Comparison of ENCODE assay signal across 24 mouse cellular contexts in genomic region chr4:133178305-133178704, GRCm38 (mm10). TPM values are rescaled to one million over a fixed set of nuclear protein-coding genes. Genes with fewer than 3 reads are reported as not detected.
DNase-seq lines count a peak whose midpoint lies in the region; ATAC-seq and TF ChIP-seq lines count a peak whose summit lies in the region.
"Had no signal": no experiment of that assay in that cellular context is flagged by ENCODE, and none has a peak within 500 bp of the region (broad histone marks: within the 10 kb centered on the region; RNA-seq: fewer than 3 reads in every experiment).

No protein-coding gene starts in this region.

- peak overlapping the region; percentile 10 for H3K4me2 ChIP-seq in liver, postnatal 0 days (ENCODE audit: low read depth, low read length)
- H3K4me2 ChIP-seq in hindbrain, postnatal 0 days (ENCODE audit: low read depth, low read length): no peak overlapping the region
- H3K4me2 ChIP-seq: embryonic facial prominence, embryonic 12.5 days; hindbrain, embryonic 15.5 days; midbrain, embryonic 13.5 days had no signal

- peaks cover 0 to 4% of the 10 kb centered on the region in 2 experiments; a peak in 1 of 4 replicates for H3K4me1 ChIP-seq in MEL (ENCODE audit: control insufficient read depth in 1 of 2, insufficient read depth in 2 of 2, low read length in 2 of 2)
- peaks cover 35% of the 10 kb centered on the region for H3K4me1 ChIP-seq in liver, postnatal 0 days (ENCODE audit: insufficient read depth)
- 0 out of 2 replicates have a peak, but pooled peaks cover 9% of the 10 kb centered on the region for H3K4me1 ChIP-seq in hindbrain, postnatal 0 days (ENCODE audit: insufficient read depth, low read length)
- H3K4me1 ChIP-seq in limb, embryonic 10.5 days: peaks cover 32% of the 10 kb centered on the region

- no peak for TF ChIP-seq CTCF in gastrocnemius, adult 2 months (IDR thresholded peaks at IDR 0.05)
- no peak for TF ChIP-seq CTCF in MEL (IDR thresholded peaks at IDR 0.05 in 2 of 3, conservative IDR thresholded peaks at IDR 0.05 in 1 of 3; ENCODE audit: control insufficient read depth in 1 of 3, insufficient read depth in 1 of 3, low read depth in 2 of 3, low read length in 3 of 3, poor library complexity in 1 of 3, severe bottlenecking in 1 of 3)
- TF ChIP-seq CTCF in liver, postnatal 0 days (IDR thresholded peaks at IDR 0.05; ENCODE audit: low read depth): no peak
- no peak for TF ChIP-seq CTCF in hindbrain, postnatal 0 days (IDR thresholded peaks at IDR 0.05; ENCODE audit: low read depth)

- no peak overlapping the region for H3K9ac ChIP-seq in MEL (ENCODE audit: control insufficient read depth, low read depth, low read length, poor library complexity, severe bottlenecking)
- no peak overlapping the region for H3K9ac ChIP-seq in liver, postnatal 0 days (replicated peaks)
- no peak overlapping the region for H3K9ac ChIP-seq in hindbrain, postnatal 0 days (replicated peaks; ENCODE audit: low read length)
- H3K9ac ChIP-seq: embryonic facial prominence, embryonic 12.5 days; hindbrain, embryonic 15.5 days; midbrain, embryonic 13.5 days had no signal

- peak overlapping the region; percentile 44 for H3K27ac ChIP-seq in gastrocnemius, adult 2 months
- no peak overlapping the region for H3K27ac ChIP-seq in MEL (ENCODE audit: control insufficient read depth, low read depth, low read length)
- peak overlapping the region; percentile 61; the same call in 1 of the 2 replicates for H3K27ac ChIP-seq in liver, postnatal 0 days (ENCODE audit: low read depth)
- H3K27ac ChIP-seq in hindbrain, postnatal 0 days: no peak overlapping the region
- H3K27ac ChIP-seq in limb, embryonic 10.5 days: no peak overlapping the region
- H3K27ac ChIP-seq: embryonic facial prominence, embryonic 12.5 days; macrophage had no signal

- TF ChIP-seq RAD21 in MEL (IDR thresholded peaks at IDR 0.05; ENCODE audit: low read depth, low read length): no peak

- no peaks in the 10 kb centered on the region for H3K9me3 ChIP-seq in MEL (replicated peaks; ENCODE audit: insufficient read depth, low read length)
- no peaks in the 10 kb centered on the region for H3K9me3 ChIP-seq in liver, postnatal 0 days (ENCODE audit: low read length)
- no peaks in the 10 kb centered on the region for H3K9me3 ChIP-seq in hindbrain, postnatal 0 days (ENCODE audit: low read length)
- H3K9me3 ChIP-seq in limb, embryonic 10.5 days (replicated peaks): no peaks in the 10 kb centered on the region
- H3K9me3 ChIP-seq: embryonic facial prominence, embryonic 12.5 days; G1E; heart, embryonic 10.5 days; hindbrain, embryonic 15.5 days; midbrain, embryonic 13.5 days had no signal

- ATAC-seq in liver, postnatal 0 days: peak; percentile 41; the same call in 1 of the 2 replicates
- no peak for ATAC-seq in hindbrain, postnatal 0 days
- ATAC-seq: CD4-positive, CD25-positive, alpha-beta regulatory T cell, adult 4 months had no signal

- DNase-seq in gastrocnemius, adult 2 months: no peak
- DNase-seq in gastrocnemius, postnatal 14 days: no peak
- DNase-seq in MEL (ENCODE audit: low read depth, low spot score): peak; percentile 61
- peak; percentile 77 for DNase-seq in large intestine, adult 2 months (ENCODE audit: low read depth, low spot score)
- no peak for DNase-seq in liver, postnatal 0 days
- no peak for DNase-seq in hindbrain, postnatal 0 days (ENCODE audit: low spot score)
- no peak for DNase-seq in cerebellum, adult 9-10 months
- no peak for DNase-seq in limb, embryonic 10.5 days (ENCODE audit: low spot score)
- DNase-seq: cerebellum, adult 11 months; cerebellum, postnatal 36 days; gastrocnemius, postnatal 10 days; heart, postnatal 10 days; kidney, adult 2 months; kidney, postnatal 36 days; lung, adult 18-20 months had no signal

- WGBS in large intestine, adult 2 months: 39% methylated on average over 5 of the region's 5 CpGs
- WGBS in liver, postnatal 0 days (ENCODE audit: insufficient replicate concordance): 44% methylated on average over 5 of the region's 5 CpGs
- WGBS in hindbrain, postnatal 0 days: 93% methylated on average over 5 of the region's 5 CpGs
- WGBS in limb, embryonic 10.5 days: 93% methylated on average over 5 of the region's 5 CpGs

- no peaks in the 10 kb centered on the region for H3K27me3 ChIP-seq in MEL (ENCODE audit: control insufficient read depth in 1 of 2, insufficient read depth in 2 of 2, low read length in 2 of 2)
- H3K27me3 ChIP-seq in liver, postnatal 0 days (ENCODE audit: insufficient read depth, low read length): no peaks in the 10 kb centered on the region
- H3K27me3 ChIP-seq in hindbrain, postnatal 0 days (ENCODE audit: insufficient read depth, low read length): no peaks in the 10 kb centered on the region
- no peaks in the 10 kb centered on the region for H3K27me3 ChIP-seq in limb, embryonic 10.5 days (ENCODE audit: low read depth, poor library complexity, severe bottlenecking)
- H3K27me3 ChIP-seq: embryonic facial prominence, embryonic 12.5 days; hindbrain, embryonic 15.5 days; midbrain, embryonic 13.5 days had no signal

- H3K36me3 ChIP-seq in MEL (ENCODE audit: control insufficient read depth in 1 of 2, insufficient read depth in 2 of 2, low read length in 2 of 2): peaks cover 2 to 6% of the 10 kb centered on the region in 2 experiments; a peak in 2 of 4 replicates
- H3K36me3 ChIP-seq in liver, postnatal 0 days (replicated peaks; ENCODE audit: insufficient read depth, low read length): peaks cover 49% of the 10 kb centered on the region
- H3K36me3 ChIP-seq in hindbrain, postnatal 0 days (ENCODE audit: insufficient read depth, low read length): no peaks in the 10 kb centered on the region
- H3K36me3 ChIP-seq in limb, embryonic 10.5 days: peaks cover 62% of the 10 kb centered on the region
- H3K36me3 ChIP-seq: hindbrain, embryonic 15.5 days had no signal

- peaks cover 2% of the 10 kb centered on the region for H3K79me2 ChIP-seq in MEL (ENCODE audit: control insufficient read depth, insufficient read depth, low read length, poor library complexity)

- TF ChIP-seq EP300 in MEL (IDR thresholded peaks at IDR 0.05; ENCODE audit: low read depth in 1 of 2, low read length in 2 of 2): no peak
- no peak for TF ChIP-seq EP300 in liver, postnatal 0 days (IDR thresholded peaks at IDR 0.05; ENCODE audit: low read depth)

- H3K4me3 ChIP-seq in gastrocnemius, adult 2 months: no peak overlapping the region
- no peak overlapping the region for H3K4me3 ChIP-seq in MEL (ENCODE audit: control insufficient read depth in 1 of 2, insufficient read depth in 1 of 2, low read depth in 2 of 2, low read length in 2 of 2)
- H3K4me3 ChIP-seq in liver, postnatal 0 days (ENCODE audit: low read depth, low read length): no peak overlapping the region
- H3K4me3 ChIP-seq in hindbrain, postnatal 0 days (ENCODE audit: low read length): no peak overlapping the region
- H3K4me3 ChIP-seq in limb, embryonic 10.5 days: no peak overlapping the region
- H3K4me3 ChIP-seq: embryonic facial prominence, embryonic 12.5 days; heart, embryonic 10.5 days; hindbrain, embryonic 15.5 days; midbrain, embryonic 13.5 days had no signal

- intact Hi-C loops in gastrocnemius, adult 2 months (cut with DNase I): no loop called here
- intact Hi-C loops in gastrocnemius, postnatal 14 days (cut with DNase I; ENCODE audit: low total_unique reads): no loop called here

- TF ChIP-seq POLR2A in MEL (IDR thresholded peaks at IDR 0.05; ENCODE audit: control insufficient read depth in 1 of 2, insufficient read depth in 1 of 2, low read depth in 1 of 2, low read length in 2 of 2, poor library complexity in 1 of 2): no peak

TF ChIP-seq in MEL, 35 proteins besides CTCF, POLR2A, EP300 and RAD21 (continues in another document):
- TF ChIP-seq UBTF (IDR thresholded peaks at IDR 0.05; ENCODE audit: borderline replicate concordance, insufficient read depth, low read depth, low read length) (no peak), MXI1 (IDR thresholded peaks at IDR 0.05; ENCODE audit: low read depth, low read length) (peak; percentile 53; the same call in 1 of the 2 replicates), ZNF384 (IDR thresholded peaks at IDR 0.05; ENCODE audit: low read depth, low read length) (peak; percentile 30; the same call in 1 of the 2 replicates)

RNA-seq across cellular contexts. Expression of gene Cd164l2, which starts 33.6 kb away (rescaled TPM):
- total RNA-seq in gastrocnemius, adult 2 months (2021): under 1 TPM in 1 of 2 experiments, not detected in 1; 0.26 TPM
- not detected for total RNA-seq in gastrocnemius, postnatal 14 days (2021)
- total RNA-seq in MEL (2012; rRNA removed): not detected in 2 replicates
- polyA plus RNA-seq in MEL (2012; ENCODE audit: insufficient read depth in 1 of 2, insufficient read length in 2 of 2, low read depth in 1 of 2, low replicate concordance in 2 of 2, missing spikeins in 1 of 2): not detected
- 0.38 and 0.77 TPM in 2 replicates for polyA plus RNA-seq in large intestine, adult 2 months (2012; rRNA removed)
- 0.25 and 0.39 TPM in 2 replicates for polyA plus RNA-seq in liver, postnatal 0 days (2015; fragmentation: Nextera tagmentation; extraction: Ambion mirVana)
- 6.2 and 6.9 TPM in 2 replicates for total RNA-seq in hindbrain, postnatal 0 days (2014; rRNA removed)
- polyA plus RNA-seq in hindbrain, postnatal 0 days (2015; fragmentation: Nextera tagmentation; extraction: Ambion mirVana): 9.6 and 11.9 TPM in 2 replicates
- 3.1 and 4.1 TPM in 2 replicates for polyA plus RNA-seq in limb, embryonic 10.5 days (2016; fragmentation: Nextera tagmentation; extraction: Ambion mirVana)
- total RNA-seq: G1E; gastrocnemius, postnatal 10 days; heart, postnatal 10 days had no signal
- polyA plus RNA-seq: G1E, macrophage had no signal

RNA-seq across cellular contexts. Expression of gene Gpr3, which starts 34.0 kb away (rescaled TPM):
- total RNA-seq in gastrocnemius, adult 2 months (2021): not detected
- total RNA-seq in gastrocnemius, postnatal 14 days (2021): not detected
- 0.08 TPM in 1 of 2 replicates, not detected in the other for total RNA-seq in MEL (2012; rRNA removed)
- under 1 TPM in 1 of 2 experiments, not detected in 1; 0.35 TPM for polyA plus RNA-seq in MEL (2012; ENCODE audit: insufficient read depth in 1 of 2, insufficient read length in 2 of 2, low read depth in 1 of 2, low replicate concordance in 2 of 2, missing spikeins in 1 of 2)
- polyA plus RNA-seq in large intestine, adult 2 months (2012; rRNA removed): 0.11 and 0.21 TPM in 2 replicates
- not detected in 2 replicates for polyA plus RNA-seq in liver, postnatal 0 days (2015; fragmentation: Nextera tagmentation; extraction: Ambion mirVana)
- 7.0 and 7.3 TPM in 2 replicates for total RNA-seq in hindbrain, postnatal 0 days (2014; rRNA removed)
- 4.5 and 5.5 TPM in 2 replicates for polyA plus RNA-seq in hindbrain, postnatal 0 days (2015; fragmentation: Nextera tagmentation; extraction: Ambion mirVana)
- 0.51 and 0.72 TPM in 2 replicates for polyA plus RNA-seq in limb, embryonic 10.5 days (2016; fragmentation: Nextera tagmentation; extraction: Ambion mirVana)
- total RNA-seq: gastrocnemius, postnatal 10 days had no signal
- polyA plus RNA-seq: CD4-positive, CD25-positive, alpha-beta regulatory T cell, adult 4 months; embryonic facial prominence, embryonic 12.5 days; macrophage; stomach, embryonic 14.5 days; thymus, postnatal 0 days had no signal

RNA-seq across cellular contexts. Expression of gene Wasf2, which starts 48.0 kb away (rescaled TPM):
- total RNA-seq in gastrocnemius, adult 2 months (2021): 10 to 100 TPM; 34.9 to 35.6 TPM
- total RNA-seq in gastrocnemius, postnatal 14 days (2021): 10 to 100 TPM; 53.8 to 63.9 TPM
- total RNA-seq in MEL (2012; rRNA removed): 16.4 and 18.4 TPM in 2 replicates
- polyA plus RNA-seq in MEL (2012; ENCODE audit: insufficient read depth in 1 of 2, insufficient read length in 2 of 2, low read depth in 1 of 2, low replicate concordance in 2 of 2, missing spikeins in 1 of 2): 10 to 100 TPM in 1 of 2 experiments, not detected in 1; 53.7 TPM
- polyA plus RNA-seq in large intestine, adult 2 months (2012; rRNA removed): 43.5 and 66.0 TPM in 2 replicates
- 35.8 and 43.1 TPM in 2 replicates for polyA plus RNA-seq in liver, postnatal 0 days (2015; fragmentation: Nextera tagmentation; extraction: Ambion mirVana)
- 14.1 and 14.7 TPM in 2 replicates for total RNA-seq in hindbrain, postnatal 0 days (2014; rRNA removed)
- 27.5 and 32.3 TPM in 2 replicates for polyA plus RNA-seq in hindbrain, postnatal 0 days (2015; fragmentation: Nextera tagmentation; extraction: Ambion mirVana)
- 62.9 and 73.7 TPM in 2 replicates for polyA plus RNA-seq in limb, embryonic 10.5 days (2016; fragmentation: Nextera tagmentation; extraction: Ambion mirVana)

Comparison
In these comparisons a context has a peak if more than half of its experiments do, and no peak if none do; other contexts are left out.
1. DNase-seq: peak in MEL (single experiment) and large intestine, adult 2 months (single experiment); none in gastrocnemius, adult 2 months (single experiment), gastrocnemius, postnatal 14 days (single experiment), liver, postnatal 0 days (single experiment), hindbrain, postnatal 0 days (single experiment), cerebellum, adult 9-10 months (single experiment) and limb, embryonic 10.5 days (single experiment).
2. H3K27ac ChIP-seq: peak in gastrocnemius, adult 2 months (single experiment) and liver, postnatal 0 days (single experiment); none in MEL (single experiment), hindbrain, postnatal 0 days (single experiment) and limb, embryonic 10.5 days (single experiment).